Mouse (Mus musculus): ENCODE data around the gene Vdac1.

Vdac1 gene

DNA sequence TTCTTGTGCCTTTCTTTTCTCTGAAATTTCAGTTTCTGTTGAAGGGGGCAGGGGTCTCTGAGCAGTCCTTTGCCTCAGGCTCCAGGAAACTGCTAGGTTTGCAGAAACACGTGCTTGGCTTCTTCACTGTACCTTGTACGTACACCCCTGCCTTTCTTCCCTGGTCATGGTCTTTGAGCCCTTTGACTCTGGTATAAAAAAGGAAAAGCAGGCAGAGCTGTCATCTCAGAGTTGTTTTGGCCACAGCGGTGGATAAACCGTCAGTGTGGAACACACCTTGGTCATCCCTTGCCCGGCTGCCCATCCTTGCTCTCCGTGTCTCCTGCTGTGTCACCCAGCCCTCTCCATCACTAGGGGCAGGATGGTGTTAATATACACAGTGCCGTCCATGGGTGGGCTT lies 59.2 kb downstream of the Vdac1 start:
- DNase-seq (ENCODE audit: inconsistent ontology term) = no peak

DNA sequence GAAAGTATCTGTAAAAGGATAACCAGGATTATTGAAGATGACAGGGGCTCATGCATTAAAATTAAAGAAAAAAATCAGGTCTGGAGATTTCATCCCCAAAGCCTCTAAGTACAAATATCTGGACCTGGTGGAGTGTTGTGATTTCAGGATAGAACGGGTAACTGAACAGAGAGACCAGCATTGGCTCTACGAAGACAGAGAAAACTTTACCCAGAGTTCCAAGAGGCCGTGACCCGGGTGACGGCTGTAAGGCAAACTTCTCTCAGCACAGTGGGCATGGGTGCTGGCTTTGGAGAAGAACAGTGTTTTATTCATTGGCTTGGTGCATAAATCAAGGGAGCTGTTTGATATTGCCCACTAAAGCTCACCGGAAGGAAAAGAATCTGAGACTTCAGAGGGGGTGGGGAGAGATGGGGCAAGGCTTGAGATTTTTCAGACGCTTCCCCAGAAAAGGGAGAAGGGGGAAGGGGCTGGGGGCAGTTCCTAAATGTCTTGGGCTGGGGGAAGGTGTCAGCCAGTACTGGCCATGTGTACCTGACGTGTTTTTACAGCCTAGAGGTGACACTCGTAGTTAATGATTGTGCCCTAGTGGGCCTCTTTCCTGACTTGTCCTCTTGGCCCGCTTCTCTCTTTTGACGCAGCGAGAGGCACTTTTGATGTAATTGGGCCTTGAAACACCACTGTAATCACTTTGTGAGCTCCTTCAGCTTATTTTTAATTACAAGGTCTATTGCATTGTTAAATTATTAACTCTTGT lies 59.8 kb downstream of the Vdac1 start:
- DNase-seq (ENCODE audit: inconsistent ontology term) = no peak

DNA sequence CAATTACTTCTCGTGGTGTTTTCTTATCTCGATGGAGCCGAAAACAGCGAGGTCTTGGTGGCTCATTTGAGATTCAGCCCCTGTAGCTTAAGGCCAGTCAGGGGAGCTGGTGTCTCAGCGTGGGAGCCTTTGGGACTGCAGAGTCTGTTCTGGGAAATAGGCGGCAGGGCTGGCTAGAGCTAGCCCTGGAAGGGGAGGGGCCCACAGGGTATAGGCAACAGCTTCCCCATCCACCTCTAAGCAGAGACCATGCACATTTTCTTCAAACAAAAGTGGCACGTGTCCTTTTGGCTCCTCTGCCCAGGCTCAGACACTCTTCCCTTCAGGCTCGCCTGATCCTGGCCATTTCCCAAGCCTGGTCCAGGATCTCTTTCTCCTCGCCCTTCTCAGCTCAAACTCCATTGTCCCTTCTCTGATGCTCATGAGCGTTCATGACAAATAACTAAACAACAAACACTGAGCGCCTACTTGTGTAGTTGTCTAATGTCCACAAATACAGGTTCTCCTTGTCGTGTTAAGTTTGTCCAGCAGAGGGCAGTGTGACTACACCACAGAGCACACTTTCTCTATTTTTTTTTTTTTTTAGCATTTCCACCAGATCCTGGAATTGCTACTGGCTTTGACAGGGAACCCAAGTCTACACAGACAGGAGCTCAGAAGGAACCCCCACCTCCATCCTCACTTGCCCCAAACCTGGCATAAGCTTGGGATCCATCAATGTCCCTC lies 60.6 kb downstream of the Vdac1 start:
- no peak for DNase-seq (ENCODE audit: inconsistent ontology term)

DNA sequence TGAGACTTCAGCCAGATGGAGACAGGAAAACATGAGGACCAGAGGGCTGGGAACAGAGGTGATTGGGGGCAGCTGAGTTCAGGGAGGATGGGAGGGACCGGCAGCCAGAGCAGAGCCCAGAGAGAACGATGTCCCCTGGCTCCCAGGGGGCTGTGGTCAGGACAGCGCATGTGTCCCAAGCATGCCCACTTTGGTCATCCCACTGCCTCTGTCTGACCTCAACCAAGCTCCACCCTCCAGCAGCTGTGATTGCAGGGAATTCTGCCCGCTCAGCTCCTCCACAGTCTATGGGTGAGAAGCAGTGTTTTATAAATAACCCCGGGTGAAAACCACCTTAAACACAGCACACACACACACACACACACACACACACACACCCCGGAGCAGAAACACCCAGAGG lies 68.8 kb downstream of the Vdac1 start:
- DNase-seq (ENCODE audit: inconsistent ontology term) = no peak

DNA sequence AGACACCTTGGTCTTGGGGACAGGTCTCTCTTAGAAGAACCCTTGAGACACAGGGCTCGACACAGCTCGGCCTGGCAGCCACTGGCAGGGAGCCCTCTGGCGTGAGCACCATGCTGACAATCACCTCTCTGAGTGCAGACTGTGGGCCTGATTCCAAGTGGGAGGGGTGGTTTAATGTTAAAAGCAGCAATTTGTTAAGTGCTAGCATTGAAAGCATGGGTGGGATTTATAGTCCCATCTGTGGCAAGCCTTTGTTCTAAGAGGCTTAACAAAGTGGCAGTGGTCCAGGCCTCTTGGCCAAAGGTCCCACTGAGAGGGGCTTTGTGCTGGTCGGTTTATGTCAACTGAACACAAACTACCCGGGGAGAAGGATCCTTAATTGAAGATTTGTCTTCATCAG lies 70.9 kb downstream of the Vdac1 start:
- DNase-seq (ENCODE audit: inconsistent ontology term) = peak; percentile 53

DNA sequence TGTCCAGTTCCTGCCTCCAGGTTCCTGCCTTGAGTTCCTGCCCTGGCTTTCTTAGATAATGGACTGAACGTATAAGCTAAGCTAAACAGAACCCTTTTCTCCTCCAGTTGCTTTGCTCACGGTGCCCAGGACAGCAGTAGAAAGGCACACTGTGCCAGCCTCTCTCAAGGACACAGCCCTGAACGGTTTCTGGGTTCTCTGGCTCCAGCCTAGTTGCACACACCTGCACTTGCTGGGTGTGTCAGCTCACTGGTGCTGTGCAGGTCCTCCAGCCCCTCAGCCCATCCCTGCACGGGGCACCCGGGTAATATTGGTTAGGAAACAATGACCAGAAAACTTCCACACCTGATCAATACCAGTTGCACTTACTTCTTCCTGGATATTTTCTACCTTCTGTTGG lies 71.5 kb downstream of the Vdac1 start:
- DNase-seq (ENCODE audit: inconsistent ontology term) = no peak

DNA sequence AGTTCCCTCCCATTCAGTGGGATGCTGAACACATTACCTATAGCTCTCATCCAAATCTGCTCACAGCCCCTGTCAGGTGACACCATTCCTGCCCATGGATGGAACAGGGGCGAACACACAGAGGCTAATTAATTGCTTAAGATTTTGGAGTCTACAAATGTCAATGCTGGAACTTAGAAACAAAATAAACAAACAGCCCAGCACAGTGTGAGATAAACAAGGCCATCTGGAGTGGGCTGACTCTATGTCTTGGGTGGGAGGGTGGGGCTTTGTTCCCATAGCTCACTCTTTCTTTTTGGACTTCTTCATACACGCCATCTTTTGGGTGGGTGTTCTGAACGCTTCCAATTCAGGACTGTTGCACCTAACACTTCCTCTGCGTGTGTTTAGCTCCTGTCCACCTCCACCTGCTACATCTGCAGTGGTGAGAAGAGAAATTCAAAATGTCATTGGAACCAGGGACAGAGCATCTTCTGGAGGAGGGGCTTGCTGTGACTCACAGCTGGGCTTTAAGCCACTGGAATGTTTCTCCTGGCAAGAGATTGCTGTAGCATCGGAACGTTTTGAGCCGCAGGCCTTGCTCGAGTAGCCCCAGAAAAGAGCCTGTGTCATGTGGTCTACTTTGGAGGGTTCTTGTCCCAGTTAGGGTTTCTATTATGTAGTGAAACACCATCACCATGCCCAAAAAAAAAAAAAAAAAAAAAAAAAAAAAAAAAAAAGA lies 72.6 kb downstream of the Vdac1 start:
- DNase-seq (ENCODE audit: inconsistent ontology term) = peak; percentile 90

DNA sequence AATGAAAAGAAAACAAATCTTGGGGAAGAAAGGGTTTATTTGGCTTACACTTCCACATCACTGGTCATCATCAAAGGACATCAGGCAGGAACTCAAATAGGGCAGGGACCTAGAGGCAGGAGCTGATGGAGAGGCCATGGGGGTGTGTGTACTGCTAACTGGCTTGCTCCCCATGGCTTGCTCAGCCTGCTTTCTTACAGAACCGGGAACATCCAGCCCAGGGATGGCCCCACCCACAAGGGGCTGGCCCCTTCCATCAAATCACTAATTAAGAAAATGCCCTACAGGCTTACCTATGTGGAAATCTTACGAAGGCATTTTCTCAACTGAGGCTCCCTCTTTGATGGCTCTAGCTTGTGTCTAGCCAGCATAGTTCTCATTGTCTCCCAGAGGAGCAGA lies 73.1 kb downstream of the Vdac1 start:
- peak; percentile 83 for DNase-seq (ENCODE audit: inconsistent ontology term)

DNA sequence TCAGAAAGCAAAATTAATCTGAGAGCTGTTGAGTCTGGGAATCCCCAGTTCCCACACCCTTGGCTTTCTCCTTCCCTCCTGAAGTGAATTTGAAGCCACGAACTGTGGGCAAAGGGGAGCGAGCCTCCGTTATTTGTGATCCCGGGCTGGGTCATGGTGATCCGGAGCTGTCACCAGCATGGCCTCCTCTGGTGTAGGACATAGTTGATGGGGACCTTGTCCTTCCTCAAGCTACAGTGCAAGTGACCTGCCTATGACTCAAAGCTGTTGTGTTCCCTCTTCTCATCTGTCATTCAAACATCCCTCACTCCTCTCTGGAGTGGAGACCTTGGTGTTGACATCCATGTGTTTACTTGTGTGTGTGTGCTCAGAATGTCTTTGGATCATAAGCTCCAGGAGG lies 74.8 kb downstream of the Vdac1 start:
- DNase-seq (ENCODE audit: inconsistent ontology term) = no peak

DNA sequence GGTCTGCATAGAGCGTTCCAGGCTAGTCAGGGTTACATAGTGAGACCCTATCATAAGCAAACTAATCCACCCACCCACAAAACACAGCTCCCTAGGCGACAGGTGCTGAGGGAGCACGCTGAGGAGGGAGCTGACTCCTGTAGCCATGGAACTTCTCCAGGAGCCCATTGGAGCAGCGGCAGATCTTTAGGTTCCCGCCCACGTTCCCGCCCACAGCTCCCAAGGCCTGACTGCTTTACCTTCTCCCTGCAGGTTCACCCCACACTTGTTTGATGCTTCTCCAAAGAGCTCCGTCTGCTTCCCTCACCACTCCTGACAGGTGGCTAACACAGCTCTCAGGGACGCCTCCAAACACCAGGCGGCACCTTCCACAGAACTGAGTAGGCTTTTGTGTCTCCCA lies 76.5 kb downstream of the Vdac1 start:
- DNase-seq (ENCODE audit: inconsistent ontology term) = no peak
